In genomic region chr9:118737601-118738137, GRCm38 (mm10) we compare ENCODE assay signal across 9 mouse cellular contexts.
A peak's percentile ranks its signal among the peaks of the same experiment; 100 is the strongest.
DNase-seq lines count a peak whose midpoint lies in the region; ATAC-seq and TF ChIP-seq lines count a peak whose summit lies in the region.
"Had no signal": no experiment of that assay in that cellular context is flagged by ENCODE, and none has a peak within 500 bp of the region (broad histone marks: within the 10 kb centered on the region; RNA-seq: fewer than 3 reads in every experiment).

No protein-coding gene starts in this region.

- intact Hi-C loops in left cerebral cortex, postnatal 4 days (cut with DNase I) = no loop called here

- 37% methylated on average over 9 of the region's 9 CpGs for WGBS in intestine, postnatal 0 days
- 77% methylated on average over 9 of the region's 9 CpGs for WGBS in midbrain, embryonic 13.5 days

- H3K9me3 ChIP-seq in intestine, postnatal 0 days (ENCODE audit: control insufficient read depth) = no peaks in the 10 kb centered on the region
- no peaks in the 10 kb centered on the region for H3K9me3 ChIP-seq in midbrain, embryonic 13.5 days
- H3K9me3 ChIP-seq: midbrain, embryonic 12.5 days had no signal

- peak; percentile 51 to 53 for DNase-seq in adrenal gland, adult 18-20 months (ENCODE audit: low spot score in 2 of 2)
- peak; percentile 60 to 68 for DNase-seq in gastrocnemius, adult 8-10 months (ENCODE audit: low spot score in 2 of 2)
- peak; percentile 77 to 85 for DNase-seq in lung, postnatal 4 days
- DNase-seq in left cerebral cortex, postnatal 4 days = no peak
- no peak for DNase-seq in thymus, postnatal 36 days
- DNase-seq in frontal cortex, postnatal 25 days (ENCODE audit: low spot score in 2 of 2) = no peak

- H3K4me1 ChIP-seq in intestine, postnatal 0 days (replicated peaks; ENCODE audit: control insufficient read depth, insufficient read depth, low read length) = 0 out of 2 replicates have a peak, but pooled peaks cover 3% of the 10 kb centered on the region
- no peaks in the 10 kb centered on the region for H3K4me1 ChIP-seq in midbrain, embryonic 13.5 days (replicated peaks)
- H3K4me1 ChIP-seq: midbrain, embryonic 12.5 days had no signal

- no peak overlapping the region for H3K4me2 ChIP-seq in intestine, postnatal 0 days (replicated peaks; ENCODE audit: low read depth)
- no peak overlapping the region for H3K4me2 ChIP-seq in midbrain, embryonic 13.5 days (replicated peaks)
- H3K4me2 ChIP-seq: midbrain, embryonic 12.5 days had no signal

- TF ChIP-seq CTCF in intestine, postnatal 0 days (IDR thresholded peaks at IDR 0.05; ENCODE audit: low read depth) = no peak

- no peak overlapping the region for H3K4me3 ChIP-seq in intestine, postnatal 0 days (ENCODE audit: low read depth, low read length)
- no peak overlapping the region for H3K4me3 ChIP-seq in midbrain, embryonic 13.5 days (replicated peaks)
- H3K4me3 ChIP-seq: midbrain, embryonic 12.5 days had no signal

- H3K27ac ChIP-seq in intestine, postnatal 0 days (ENCODE audit: low read depth, low read length) = peak overlapping the region; percentile 64
- H3K27ac ChIP-seq in midbrain, embryonic 13.5 days = no peak overlapping the region
- H3K27ac ChIP-seq: midbrain, embryonic 12.5 days had no signal

- no peak overlapping the region for H3K9ac ChIP-seq in intestine, postnatal 0 days (ENCODE audit: low read depth, low read length)
- no peak overlapping the region for H3K9ac ChIP-seq in midbrain, embryonic 13.5 days (replicated peaks)
- H3K9ac ChIP-seq: midbrain, embryonic 12.5 days had no signal

- peak; percentile 56 for ATAC-seq in intestine, postnatal 0 days
- ATAC-seq in midbrain, embryonic 13.5 days = no peak

- H3K36me3 ChIP-seq in intestine, postnatal 0 days (ENCODE audit: control insufficient read depth, insufficient read depth) = no peaks in the 10 kb centered on the region
- no peaks in the 10 kb centered on the region for H3K36me3 ChIP-seq in midbrain, embryonic 13.5 days
- H3K36me3 ChIP-seq: midbrain, embryonic 12.5 days had no signal

- no peaks in the 10 kb centered on the region for H3K27me3 ChIP-seq in intestine, postnatal 0 days (replicated peaks; ENCODE audit: control insufficient read depth, insufficient read depth, low read length)
- H3K27me3 ChIP-seq in midbrain, embryonic 13.5 days = no peaks in the 10 kb centered on the region
- H3K27me3 ChIP-seq: midbrain, embryonic 12.5 days had no signal

Comparison
In these comparisons a context has a peak if more than half of its experiments do, and no peak if none do; other contexts are left out.
1. DNase-seq: peak in adrenal gland, adult 18-20 months (2 of 2), gastrocnemius, adult 8-10 months (2 of 2) and lung, postnatal 4 days (2 of 2); none in left cerebral cortex, postnatal 4 days (single experiment), thymus, postnatal 36 days (0 of 2) and frontal cortex, postnatal 25 days (0 of 2).